Mouse (Mus musculus): ENCODE results near the gene Fcrlb.
"Not testable (repeated sequence)": the region's sequence is repeated elsewhere in the genome, so short reads cannot be mapped to it uniquely, and the experiment has no call there.

Gene Fcrlb

GRCm38 (mm10) chr1:170912891-170913615 is at the start of gene Fcrlb:
Gene Fcrlb (minus strand): TSS chr1:170912941.
- DNase-seq, result no peak

- DNase-seq, result no peak
Observed at GRCm38 (mm10) chr1:170962301-170962700, 49.6 kb upstream of the Fcrlb start.

GRCm38 (mm10) chr1:170961101-170961500 is 48.4 kb upstream of the Fcrlb start:
- DNase-seq, result no peak

- no peak for DNase-seq
Observed at GRCm38 (mm10) chr1:170959791-170960190, 47.0 kb upstream of the Fcrlb start.

GRCm38 (mm10) chr1:170958225-170958624 is 45.5 kb upstream of the Fcrlb start:
- DNase-seq, result no peak

DNA sequence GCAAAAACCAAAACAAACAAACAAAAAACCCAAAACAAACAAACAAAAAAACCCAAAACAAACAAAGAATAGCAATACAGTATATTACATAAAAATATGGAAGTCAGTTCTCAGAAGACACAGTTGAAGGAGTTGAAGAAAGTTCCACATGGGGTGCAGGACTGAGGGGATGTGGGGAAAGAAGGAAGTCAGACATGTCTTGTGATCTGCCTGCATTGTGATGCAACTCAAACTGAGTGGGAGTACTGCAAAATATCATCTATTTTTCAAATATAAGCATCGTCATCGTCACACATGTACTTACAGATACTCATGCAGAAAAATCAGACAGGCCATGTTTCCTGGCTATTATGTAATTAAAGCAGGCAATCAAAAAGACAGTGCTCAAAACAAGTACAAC is 40.5 kb upstream of the Fcrlb start:
- DNase-seq, result no peak

DNA sequence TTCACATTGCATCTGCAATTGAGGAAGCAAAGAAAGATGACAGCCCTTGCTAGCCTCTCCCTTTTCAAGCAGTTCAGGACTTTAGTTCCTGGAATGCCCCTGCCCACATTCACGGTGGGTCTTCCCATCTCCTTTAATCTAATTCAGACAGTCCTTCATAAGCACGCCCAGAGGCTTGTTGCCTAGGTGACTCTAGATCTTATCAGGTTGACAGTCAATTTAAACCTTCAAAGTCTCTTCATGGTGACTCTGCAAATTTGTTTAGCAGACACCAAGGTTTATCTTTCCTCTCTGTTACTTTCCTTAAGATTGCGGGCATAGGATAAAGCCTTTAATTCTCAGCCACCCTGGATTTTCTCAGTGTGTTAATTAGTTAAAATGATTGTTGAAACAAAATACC is 38.0 kb upstream of the Fcrlb start:
- DNase-seq, result no peak

DNA sequence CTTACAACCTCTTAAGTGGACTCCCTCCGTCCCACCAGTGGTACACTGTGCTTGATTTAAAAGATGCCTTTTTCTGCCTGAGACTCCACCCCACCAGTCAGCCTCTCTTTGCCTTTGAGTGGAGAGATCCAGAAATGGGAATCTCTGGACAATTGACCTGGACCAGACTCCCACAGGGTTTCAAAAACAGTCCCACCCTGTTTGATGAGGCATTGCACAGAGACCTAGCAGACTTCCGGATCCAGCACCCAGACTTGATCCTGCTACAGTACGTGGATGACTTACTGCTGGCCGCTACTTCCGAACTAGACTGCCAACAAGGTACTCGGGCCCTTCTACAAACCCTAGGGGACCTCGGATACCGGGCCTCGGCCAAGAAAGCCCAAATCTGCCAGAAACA is 32.2 kb upstream of the Fcrlb start:
- not testable (repeated sequence) for DNase-seq

- DNase-seq, result not testable (repeated sequence)
Observed at GRCm38 (mm10) chr1:170944151-170944550, 31.4 kb upstream of the Fcrlb start.

DNA sequence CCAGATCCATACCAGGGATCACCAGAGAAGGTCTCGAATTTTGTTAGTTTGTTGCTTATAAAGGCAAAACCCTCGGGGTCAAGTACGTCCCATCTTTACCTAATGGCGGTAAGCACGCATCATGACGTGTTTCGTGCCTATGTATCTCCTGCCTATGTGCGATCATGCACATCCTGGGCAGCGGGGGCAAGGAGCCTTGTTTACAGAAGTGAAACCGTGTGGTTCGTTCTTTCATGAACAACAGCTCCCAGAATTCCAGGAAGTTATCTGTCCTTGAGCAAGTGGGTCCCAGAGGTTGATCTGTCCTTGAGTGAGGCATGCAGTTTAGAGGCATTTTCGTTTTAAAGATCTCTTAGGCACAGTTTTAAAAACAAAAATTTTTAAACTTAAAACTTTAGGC is 26.5 kb upstream of the Fcrlb start:
- no peak for DNase-seq

- no peak for DNase-seq
Observed at GRCm38 (mm10) chr1:170934383-170934782, 21.6 kb upstream of the Fcrlb start.

GRCm38 (mm10) chr1:170933940-170934339 is 21.2 kb upstream of the Fcrlb start:
- DNase-seq, result no peak

GRCm38 (mm10) chr1:170933386-170933920 is 20.7 kb upstream of the Fcrlb start:
- no peak for DNase-seq

DNA sequence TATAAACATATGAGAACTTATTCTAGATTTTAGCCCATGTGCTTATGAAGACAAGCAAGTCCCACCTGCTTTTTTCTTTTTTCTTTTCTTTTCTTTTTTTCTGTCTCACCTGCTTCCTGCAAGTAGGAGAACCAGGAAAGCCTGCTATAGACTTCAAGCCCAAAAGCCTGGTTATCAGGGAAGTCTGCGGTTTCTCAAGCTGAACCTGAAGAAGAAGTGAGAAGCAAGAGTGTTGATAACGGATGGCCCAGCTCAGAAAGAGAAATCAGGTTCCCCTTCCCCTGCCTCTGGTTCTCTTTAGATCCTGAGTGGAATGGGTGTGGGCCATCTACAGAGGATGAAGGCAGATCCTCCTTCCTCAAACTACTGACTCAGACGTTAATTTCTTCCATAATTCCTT is 19.3 kb upstream of the Fcrlb start:
- DNase-seq, result no peak

DNA sequence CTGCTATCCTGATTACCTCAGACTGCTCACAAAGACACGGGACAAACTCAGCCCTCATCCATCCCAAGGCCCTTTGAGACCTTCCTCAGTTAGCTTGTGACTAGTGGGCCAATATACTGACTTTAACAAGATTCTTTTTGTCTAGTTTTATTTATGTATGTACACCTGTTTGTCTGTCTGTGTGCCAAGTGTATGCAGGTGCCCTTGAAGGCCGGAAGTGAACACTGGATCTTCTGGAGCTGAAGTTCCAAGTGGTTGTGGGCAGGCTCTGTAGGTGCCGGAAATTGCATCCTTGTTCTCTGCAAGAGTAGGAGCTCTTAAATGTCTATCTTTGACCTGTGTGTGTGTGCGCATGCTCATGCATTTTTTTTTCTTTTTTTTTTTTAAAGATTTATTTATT is 16.5 kb upstream of the Fcrlb start:
- no peak for DNase-seq

DNA sequence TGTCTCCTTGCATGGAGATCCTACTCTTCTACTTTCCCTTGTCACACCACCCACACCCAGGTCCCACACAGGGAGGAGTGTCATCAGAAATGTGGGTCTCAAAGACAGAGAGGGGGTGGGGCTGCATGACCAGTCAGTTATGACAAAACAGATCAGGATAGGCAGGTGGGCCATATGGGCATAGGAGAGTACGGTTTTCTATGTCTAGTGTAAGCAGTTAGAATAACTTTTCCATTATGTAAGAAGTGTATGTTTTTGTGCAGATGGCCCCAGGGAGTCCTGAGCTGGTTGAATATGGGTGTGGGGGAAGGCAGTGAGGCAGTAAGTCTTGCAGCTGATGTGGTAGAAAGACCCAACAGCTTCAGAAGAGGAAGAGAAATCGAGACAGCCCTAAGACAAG is 15.7 kb upstream of the Fcrlb start:
- no peak for DNase-seq

DNA sequence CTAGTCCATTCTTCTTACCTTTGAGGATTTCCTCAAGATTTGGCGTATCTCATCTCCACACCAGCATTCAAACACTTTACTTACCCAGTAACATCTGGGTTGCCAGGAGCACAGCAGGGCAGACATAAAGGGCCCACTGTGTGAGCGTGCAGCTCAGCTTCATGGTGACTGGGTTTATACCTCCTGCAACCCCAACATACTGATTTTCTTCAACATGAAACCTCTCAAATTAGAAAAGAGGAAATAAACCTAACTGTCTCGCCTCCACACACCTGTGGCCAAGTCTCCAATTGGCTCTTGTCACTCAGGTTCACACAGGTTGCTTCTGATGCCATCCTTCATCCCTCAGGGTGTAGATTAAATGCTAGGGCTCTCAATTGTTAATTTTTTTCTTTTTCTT is 14.6 kb upstream of the Fcrlb start, which contains the start of gene Fcrla:
Gene Fcrla, minus strand, starts transcription at position 206 of the 400 bp plus-strand sequence.
- no peak for DNase-seq

GRCm38 (mm10) chr1:170926941-170927340 is 14.2 kb upstream of the Fcrlb start:
- DNase-seq, result no peak

GRCm38 (mm10) chr1:170924485-170924884 is 11.7 kb upstream of the Fcrlb start:
- no peak for DNase-seq

GRCm38 (mm10) chr1:170919308-170919707 is 6.6 kb upstream of the Fcrlb start:
- no peak for DNase-seq

- no peak for DNase-seq
Observed at GRCm38 (mm10) chr1:170915657-170916056, 2.9 kb upstream of the Fcrlb start.

- no peak for DNase-seq
Observed at GRCm38 (mm10) chr1:170911907-170912660, 657 bp downstream of the Fcrlb start.

GRCm38 (mm10) chr1:170908341-170908740 is 4.4 kb downstream of the Fcrlb start:
- peak; percentile 44 to 47 for DNase-seq
